Mouse (Mus musculus) neural tube, embryonic 14.5 days (tissue): Measurements from ENCODE around the gene Gm36210. TPM values are rescaled to one million over a fixed set of nuclear protein-coding genes. Genes with fewer than 3 reads are reported as not detected.
A peak's percentile ranks its signal among the peaks of the same experiment; 100 is the strongest.

ENCODE experiments used
- ATAC-seq: fragments of 200-750 bp; cut with Nextera tagmentation; 2 replicates; pipeline ENCODE4 v1.8.0; 2017; ENCODE audit warnings: low read depth, mild to moderate bottlenecking, moderate TSS enrichment, moderate library complexity
- H3K27ac ChIP-seq: fragments of 300-500 bp; sonication (generic); 2 replicates; pipeline ENCODE4 v1.5.1; 2014; ENCODE audit warnings: low read depth, mild to moderate bottlenecking, control low read depth, low read length, moderate library complexity, mixed read lengths
- H3K27me3 ChIP-seq: fragments of 300-500 bp; sonication (generic); 2 replicates; pipeline ENCODE4 v1.6.1; 2014; ENCODE audit warnings: low read length; ENCODE audit not compliant: control insufficient read depth, insufficient read depth
- H3K36me3 ChIP-seq: fragments of 300-500 bp; sonication (generic); 2 replicates; pipeline ENCODE4 v1.6.1; 2014; ENCODE audit warnings: low read length, mixed read lengths; ENCODE audit not compliant: control insufficient read depth, insufficient read depth
- H3K4me1 ChIP-seq: fragments of 300-500 bp; sonication (generic); 2 replicates; pipeline ENCODE4 v1.6.1; 2014; ENCODE audit warnings: low read length; ENCODE audit not compliant: control insufficient read depth, insufficient read depth
- H3K4me2 ChIP-seq: fragments of 300-500 bp; sonication (generic); 2 replicates; pipeline ENCODE4 v1.6.1; 2014; ENCODE audit warnings: mild to moderate bottlenecking, low read depth, low read length, control low read depth
- H3K4me3 ChIP-seq: fragments of 300-500 bp; sonication (generic); 2 replicates; pipeline ENCODE4 v1.5.1; 2014; ENCODE audit warnings: low read depth, low read length, control low read depth, mixed read lengths
- H3K9ac ChIP-seq: fragments of 300-500 bp; sonication (generic); replicated peaks from 2 replicates; pipeline ENCODE4 v1.6.1; 2014; ENCODE audit warnings: low read depth, mild to moderate bottlenecking, control low read depth, low read length, mixed read lengths
- H3K9me3 ChIP-seq: fragments of 300-500 bp; sonication (generic); 2 replicates; pipeline ENCODE4 v1.6.1; 2016; ENCODE audit warnings: low read length; ENCODE audit not compliant: control insufficient read depth
- WGBS: fragments of 180-500 bp; shearing (Covaris S2); extraction: QIAGEN DNeasy Blood & Tissue Kit; methylation state at CpG from one replicate; pipeline ENCODE4 v1.1.7; 2014; 5-methylcytosine and 5-hydroxymethylcytosine counted together
- polyA plus RNA-seq: library from polyadenylated mRNA; unstranded; fragments of >200 nt; fragmentation: Nextera tagmentation; extraction: Ambion mirVana; gene quantifications from 2 replicates; pipeline ENCODE4 v1.2.1, GENCODE M21; 2014

Gm36210 gene
- polyA plus RNA-seq, 1 experiment from 2014 or later = 0.37 TPM

- WGBS = 80% methylated on average over 11 of the region's 11 CpGs
- H3K27me3 ChIP-seq = no peaks in the 10 kb centered on the region
- no peaks in the 10 kb centered on the region for H3K4me1 ChIP-seq
- H3K36me3 ChIP-seq = no peaks in the 10 kb centered on the region
- H3K27ac ChIP-seq = no peak overlapping the region
- H3K9ac ChIP-seq = no peak overlapping the region
- H3K4me2 ChIP-seq = no peak overlapping the region
- no peak for ATAC-seq
- no peak overlapping the region for H3K4me3 ChIP-seq
- H3K9me3 ChIP-seq = no peaks in the 10 kb centered on the region
These were observed 31.1 kb upstream of the Gm36210 start for GRCm38 (mm10) chr7:4937392-4937791.

- Histone ChIP-seq H3K4me3 (no peak overlapping the region), H3K36me3 (no peaks in the 10 kb centered on the region), H3K9ac (no peak overlapping the region), H3K9me3 (no peaks in the 10 kb centered on the region), H3K4me2 (no peak overlapping the region), H3K4me1 (no peaks in the 10 kb centered on the region), H3K27me3 (no peaks in the 10 kb centered on the region), H3K27ac (no peak overlapping the region)
- 77% methylated on average over 10 of the region's 10 CpGs for WGBS
- ATAC-seq = no peak
These were observed 30.5 kb upstream of the Gm36210 start for GRCm38 (mm10) chr7:4936832-4937231.

- H3K36me3 ChIP-seq = no peaks in the 10 kb centered on the region
- no peaks in the 10 kb centered on the region for H3K9me3 ChIP-seq
- no peak for ATAC-seq
- no peak overlapping the region for H3K4me3 ChIP-seq
- H3K4me2 ChIP-seq = no peak overlapping the region
- no peaks in the 10 kb centered on the region for H3K4me1 ChIP-seq
- no peak overlapping the region for H3K27ac ChIP-seq
- no peaks in the 10 kb centered on the region for H3K27me3 ChIP-seq
- 84% methylated on average over 4 of the region's 4 CpGs for WGBS
- no peak overlapping the region for H3K9ac ChIP-seq
These were observed 28.0 kb upstream of the Gm36210 start for GRCm38 (mm10) chr7:4934160-4934914.

- no peak overlapping the region for H3K4me3 ChIP-seq
- H3K36me3 ChIP-seq = no peaks in the 10 kb centered on the region
- H3K4me2 ChIP-seq = no peak overlapping the region
- H3K4me1 ChIP-seq = no peaks in the 10 kb centered on the region
- no peaks in the 10 kb centered on the region for H3K9me3 ChIP-seq
- no peak overlapping the region for H3K9ac ChIP-seq
- H3K27ac ChIP-seq = no peak overlapping the region
- H3K27me3 ChIP-seq = no peaks in the 10 kb centered on the region
- no peak for ATAC-seq
- WGBS = 58% methylated on average over 12 of the region's 12 CpGs
These were observed 26.8 kb upstream of the Gm36210 start for GRCm38 (mm10) chr7:4933103-4933502.

- ATAC-seq = no peak
- no peaks in the 10 kb centered on the region for H3K27me3 ChIP-seq
- 67% methylated on average over 17 of the region's 17 CpGs for WGBS
- H3K9ac ChIP-seq = no peak overlapping the region
- no peak overlapping the region for H3K4me2 ChIP-seq
- peaks cover 22% of the 10 kb centered on the region for H3K4me1 ChIP-seq
- no peak overlapping the region for H3K4me3 ChIP-seq
- H3K36me3 ChIP-seq = no peaks in the 10 kb centered on the region
- no peak overlapping the region for H3K27ac ChIP-seq
- H3K9me3 ChIP-seq = no peaks in the 10 kb centered on the region
These were observed 22.0 kb upstream of the Gm36210 start for GRCm38 (mm10) chr7:4928323-4928722.

- Histone ChIP-seq H3K9ac (no peak overlapping the region), H3K4me3 (no peak overlapping the region), H3K27me3 (no peaks in the 10 kb centered on the region), H3K36me3 (no peaks in the 10 kb centered on the region), H3K27ac (no peak overlapping the region), H3K4me1 (peaks cover 24% of the 10 kb centered on the region), H3K9me3 (no peaks in the 10 kb centered on the region), H3K4me2 (no peak overlapping the region)
- ATAC-seq = no peak
- 68% methylated on average over 8 of the region's 8 CpGs for WGBS
These were observed 21.4 kb upstream of the Gm36210 start for GRCm38 (mm10) chr7:4927711-4928110.

GRCm38 (mm10) chr7:4926849-4927248 is 20.5 kb upstream of the Gm36210 start:
- H3K36me3 ChIP-seq = no peaks in the 10 kb centered on the region
- no peak overlapping the region for H3K4me2 ChIP-seq
- H3K4me1 ChIP-seq = peaks cover 29% of the 10 kb centered on the region
- H3K9me3 ChIP-seq = no peaks in the 10 kb centered on the region
- H3K4me3 ChIP-seq = no peak overlapping the region
- no peak for ATAC-seq
- H3K27me3 ChIP-seq = no peaks in the 10 kb centered on the region
- H3K27ac ChIP-seq = no peak overlapping the region
- WGBS = 49% methylated on average over 16 of the region's 16 CpGs
- no peak overlapping the region for H3K9ac ChIP-seq

GRCm38 (mm10) chr7:4925441-4926381 is 19.4 kb upstream of the Gm36210 start, which contains the start of gene Ssc5d:
Gene Ssc5d, plus strand, starts transcription at chr7:4925785.
- WGBS = 12% methylated on average over 6 of the region's 6 CpGs
- peak within 1 kb of the TSS; percentile 52 for H3K27ac ChIP-seq
- peaks cover 34% of the 10 kb centered on the region for H3K4me1 ChIP-seq
- H3K36me3 ChIP-seq = peaks cover 3% of the 10 kb centered on the region; the same call in 1 of the 2 replicates
- no peaks in the 10 kb centered on the region for H3K9me3 ChIP-seq
- H3K4me3 ChIP-seq = no peak within 1 kb of the TSS
- H3K27me3 ChIP-seq = no peaks in the 10 kb centered on the region
- H3K4me2 ChIP-seq = peak within 1 kb of the TSS; percentile 60; the same call in 1 of the 2 replicates
- ATAC-seq = no peak
- H3K9ac ChIP-seq = no peak within 1 kb of the TSS; the same call in 1 of the 2 replicates

- Histone ChIP-seq H3K9ac (no peak overlapping the region), H3K4me1 (peaks cover 34% of the 10 kb centered on the region), H3K4me2 (peak overlapping the region; percentile 60; the same call in 1 of the 2 replicates), H3K4me3 (no peak overlapping the region), H3K27me3 (no peaks in the 10 kb centered on the region), H3K27ac (peak overlapping the region; percentile 52), H3K9me3 (no peaks in the 10 kb centered on the region), H3K36me3 (peaks cover 11% of the 10 kb centered on the region)
- 14% methylated on average over 3 of the region's 4 CpGs for WGBS
- no peak for ATAC-seq
These were observed 18.6 kb upstream of the Gm36210 start for GRCm38 (mm10) chr7:4924891-4925301.
